Mouse (Mus musculus) gastrocnemius, adult 8-10 months (tissue): Measurements from ENCODE around the gene Metap1d. TPM values are rescaled to one million over a fixed set of nuclear protein-coding genes. Genes with fewer than 3 reads are reported as not detected.

Experiments
- DNase-seq, 2 experiments: peaks; one replicate each; pipeline ENCODE4 v3.0.0; 2022; ENCODE audit warnings: low spot score in 2 of 2
- total RNA-seq, 4 experiments: library from RNA; stranded (reverse); gene quantifications; 2 replicates each; pipeline ENCODE4 v1.2.4; 2022

Gene Metap1d
- total RNA-seq, 4 experiments from 2014 or later, result 26.5 to 30.6 (median 28.9) TPM

DNA sequence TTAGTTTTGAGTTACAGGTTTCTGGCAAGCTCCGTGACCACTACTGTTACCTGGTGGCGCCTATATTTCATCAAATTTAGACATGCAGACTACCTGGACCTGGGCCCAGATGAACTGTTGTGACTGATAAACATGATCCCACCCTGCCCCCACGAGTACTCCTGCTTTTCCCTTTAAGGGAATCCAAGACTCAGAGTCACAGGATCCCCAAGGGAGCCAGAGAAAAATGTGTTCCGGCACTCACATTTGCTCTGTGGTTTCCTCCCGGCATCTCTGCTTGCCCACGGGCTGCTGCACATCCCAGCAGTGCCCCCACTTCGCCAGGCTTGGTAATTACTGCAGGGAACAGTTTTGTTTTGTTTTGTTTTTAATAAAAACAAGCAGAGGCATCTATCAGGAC is 21.3 kb downstream of the Metap1d start:
- peak in 1 of 2 experiments; percentile 23 for DNase-seq

GRCm38 (mm10) chr2:71475311-71475710 is 22.2 kb downstream of the Metap1d start:
- no peak for DNase-seq

DNA sequence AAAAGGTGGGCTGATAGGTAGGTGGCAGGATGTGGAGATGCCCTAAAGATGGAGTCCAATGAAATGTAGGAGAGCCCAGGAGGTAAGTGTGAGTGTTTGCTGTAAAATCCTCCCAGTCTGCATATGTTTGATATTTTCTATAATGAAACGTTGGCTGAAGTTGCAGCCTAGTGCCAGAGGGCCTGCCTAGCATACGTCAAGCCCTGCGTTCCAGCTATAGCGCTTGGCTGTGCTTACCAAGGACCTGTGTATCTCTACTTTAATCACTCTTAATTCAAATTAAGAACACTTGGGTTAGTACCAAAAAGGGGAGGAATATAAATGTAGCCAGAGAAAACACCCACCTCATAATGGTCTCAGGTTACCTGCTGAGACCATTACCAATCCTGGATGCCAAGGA is 22.7 kb downstream of the Metap1d start:
- DNase-seq, result no peak

- DNase-seq, result no peak
Observed at GRCm38 (mm10) chr2:71477787-71478186, 24.7 kb downstream of the Metap1d start.

GRCm38 (mm10) chr2:71479917-71480316 is 26.8 kb downstream of the Metap1d start:
- no peak for DNase-seq

DNA sequence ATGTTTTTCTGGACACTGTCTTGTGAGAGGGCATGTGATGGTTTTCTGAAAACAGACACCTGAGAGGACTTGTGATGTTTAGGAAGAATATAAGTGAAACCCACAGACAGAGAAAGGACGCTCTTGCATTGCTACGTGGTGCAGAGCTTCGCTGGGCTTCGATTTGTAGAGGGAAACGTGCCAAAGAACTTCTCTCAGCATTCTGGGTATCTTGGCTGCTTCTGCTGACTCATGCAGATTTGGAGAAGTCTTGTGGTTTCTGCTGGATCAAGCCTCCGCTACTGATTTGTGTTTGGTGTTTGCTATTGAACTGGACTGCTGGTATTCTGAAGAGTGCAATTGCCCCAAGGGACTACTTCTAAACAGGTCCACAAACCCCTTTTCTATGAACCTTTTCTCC is 28.7 kb downstream of the Metap1d start:
- DNase-seq, result no peak

GRCm38 (mm10) chr2:71483046-71483716 is 30.1 kb downstream of the Metap1d start:
- no peak for DNase-seq

DNA sequence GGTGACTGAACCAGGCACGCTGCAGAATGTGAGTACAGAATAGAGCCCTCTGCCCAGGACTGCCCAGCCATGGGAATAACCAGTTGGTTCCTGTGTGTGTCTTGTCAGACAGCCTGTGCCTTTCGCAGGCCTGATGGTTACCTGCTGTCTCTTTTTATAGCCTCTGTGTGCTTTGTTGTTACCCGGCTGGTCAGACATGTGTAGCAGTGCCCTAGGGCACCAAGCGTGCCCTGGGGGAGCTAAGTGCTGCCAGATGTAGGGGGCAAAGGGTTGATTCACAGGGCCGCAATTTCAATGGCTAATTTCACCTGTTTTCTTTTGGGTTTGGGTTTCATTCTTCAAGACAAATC is 30.6 kb downstream of the Metap1d start:
- DNase-seq, result no peak

GRCm38 (mm10) chr2:71491295-71491694 is 38.2 kb downstream of the Metap1d start:
- DNase-seq, result no peak

- DNase-seq, result no peak
Observed at GRCm38 (mm10) chr2:71493161-71493683, 40.1 kb downstream of the Metap1d start.

- no peak for DNase-seq
Observed at GRCm38 (mm10) chr2:71494503-71494902, 41.4 kb downstream of the Metap1d start.

DNA sequence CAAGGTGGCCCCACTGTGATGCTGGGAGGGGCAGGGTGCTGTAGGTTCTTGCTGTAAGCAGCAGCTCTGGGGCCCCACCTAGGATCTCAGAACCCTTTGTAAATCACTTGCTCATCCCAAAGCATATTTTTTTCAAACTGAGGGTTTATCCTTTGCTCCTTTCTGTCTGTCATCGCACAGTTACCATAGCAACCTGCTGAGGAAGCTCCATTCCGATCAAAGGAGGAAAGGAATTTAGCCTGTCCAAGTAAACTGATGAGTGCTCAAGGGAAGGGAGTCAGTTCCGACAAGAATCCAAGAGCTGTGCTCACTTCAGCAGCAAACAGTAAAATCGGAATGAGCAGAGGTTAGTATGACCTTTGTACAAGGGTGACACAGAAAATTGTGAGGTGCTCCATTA is 41.9 kb downstream of the Metap1d start:
- no peak for DNase-seq

- DNase-seq, result no peak
Observed at GRCm38 (mm10) chr2:71497175-71497574, 44.1 kb downstream of the Metap1d start.

DNA sequence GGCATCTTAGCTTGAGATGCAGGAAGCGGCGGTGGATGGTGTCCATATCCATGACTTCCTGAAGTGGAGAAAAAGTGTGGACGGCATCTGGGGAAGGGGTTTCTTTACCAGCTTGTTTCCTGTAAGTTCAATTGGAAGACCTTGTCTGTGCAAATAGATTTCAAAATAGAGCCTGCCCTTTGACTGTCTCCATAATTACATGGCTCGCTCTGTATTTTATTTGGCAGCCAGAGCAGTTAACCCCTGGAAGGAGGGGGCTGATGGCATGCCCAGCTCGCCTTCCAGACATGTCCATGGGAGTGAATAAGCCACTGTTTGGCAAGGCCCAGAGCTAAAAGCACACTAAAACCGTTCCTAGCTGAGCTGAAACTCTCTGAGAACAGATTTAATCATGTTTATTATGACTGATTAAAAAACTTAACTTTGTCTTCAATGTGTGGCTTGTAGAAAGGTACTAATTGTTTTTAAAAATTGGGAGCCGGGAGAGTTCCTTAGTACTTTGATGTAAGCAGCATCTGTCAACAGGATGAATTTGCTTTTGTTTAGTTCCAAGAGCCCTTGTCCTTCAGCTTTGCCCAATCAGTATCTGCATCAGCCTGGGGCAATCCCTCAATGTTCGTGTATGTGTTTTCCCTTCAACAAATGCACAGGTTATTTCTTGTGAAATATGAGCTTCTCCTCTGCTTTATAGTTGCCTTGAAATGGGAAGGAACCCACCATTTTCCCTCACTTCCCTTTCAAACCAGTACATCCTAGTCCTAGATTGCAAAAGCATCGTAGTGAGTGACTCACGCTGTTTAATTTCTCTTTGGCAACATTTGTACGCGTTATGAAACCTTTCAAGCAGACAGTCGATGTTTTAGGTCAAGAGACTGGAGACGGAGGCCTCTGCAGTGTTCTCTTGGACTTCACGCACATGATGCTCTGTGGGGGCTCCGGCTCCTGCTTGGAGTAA is 46.5 kb downstream of the Metap1d start:
- DNase-seq, result no peak

GRCm38 (mm10) chr2:71504852-71505251 is 51.8 kb downstream of the Metap1d start:
- DNase-seq, result no peak

DNA sequence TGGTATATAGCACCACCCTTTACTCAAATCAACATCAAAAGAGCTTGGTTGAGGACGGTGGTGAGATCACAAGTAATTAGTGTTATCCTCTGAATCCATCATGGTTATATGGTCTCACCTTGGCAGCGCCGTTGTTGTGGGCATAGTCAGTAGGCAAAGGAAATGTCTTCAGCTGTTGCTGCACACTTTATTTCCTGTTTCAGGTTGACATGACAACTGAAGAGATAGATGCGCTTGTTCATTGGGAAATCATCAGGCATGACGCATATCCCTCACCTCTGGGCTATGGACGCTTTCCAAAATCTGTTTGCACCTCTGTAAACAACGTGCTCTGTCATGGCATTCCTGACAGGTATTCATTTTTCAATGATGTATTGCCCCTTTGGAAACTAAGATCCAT is 58.1 kb downstream of the Metap1d start:
- no peak for DNase-seq

DNA sequence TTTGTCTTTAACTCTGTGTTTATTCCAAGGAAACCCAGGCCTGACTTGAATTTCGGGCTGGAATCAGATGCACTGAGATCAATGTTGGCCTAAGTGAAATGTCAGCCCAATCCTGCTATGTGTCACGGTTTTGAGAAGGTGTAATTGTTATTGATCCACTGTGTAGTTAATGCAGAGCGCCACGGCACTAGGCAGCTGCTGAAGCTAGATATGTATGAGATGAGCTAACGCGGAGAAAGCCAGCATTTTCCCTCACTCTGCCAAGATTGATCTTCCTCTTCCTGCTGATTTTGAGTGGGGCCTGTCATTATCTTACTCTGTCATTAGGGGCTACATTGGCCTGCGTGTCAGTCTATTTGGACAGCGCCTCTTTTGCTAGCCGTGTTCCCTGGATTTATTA is 59.2 kb downstream of the Metap1d start:
- DNase-seq, result no peak

DNA sequence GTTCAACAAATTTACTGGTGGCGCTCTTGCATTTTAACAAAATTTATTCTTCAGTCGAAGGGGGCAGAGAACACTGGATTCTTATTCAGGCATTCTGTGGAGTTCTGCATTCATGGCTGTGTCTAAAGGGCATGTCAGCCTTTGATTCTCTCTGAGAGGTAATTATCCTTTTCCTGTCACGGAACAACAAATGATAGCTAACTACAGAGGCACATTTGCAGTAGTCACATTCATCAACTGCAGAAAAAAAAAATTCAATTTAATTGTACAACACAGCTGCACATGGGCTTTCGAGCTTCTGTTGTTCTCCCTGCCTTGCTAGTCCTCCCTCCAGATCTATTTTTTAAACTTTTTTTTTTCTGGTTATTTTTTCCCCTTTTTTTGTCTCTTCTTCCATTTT is 63.9 kb downstream of the Metap1d start:
- DNase-seq, result no peak

- no peak for DNase-seq
Observed at GRCm38 (mm10) chr2:71517466-71518099, 64.5 kb downstream of the Metap1d start.

DNA sequence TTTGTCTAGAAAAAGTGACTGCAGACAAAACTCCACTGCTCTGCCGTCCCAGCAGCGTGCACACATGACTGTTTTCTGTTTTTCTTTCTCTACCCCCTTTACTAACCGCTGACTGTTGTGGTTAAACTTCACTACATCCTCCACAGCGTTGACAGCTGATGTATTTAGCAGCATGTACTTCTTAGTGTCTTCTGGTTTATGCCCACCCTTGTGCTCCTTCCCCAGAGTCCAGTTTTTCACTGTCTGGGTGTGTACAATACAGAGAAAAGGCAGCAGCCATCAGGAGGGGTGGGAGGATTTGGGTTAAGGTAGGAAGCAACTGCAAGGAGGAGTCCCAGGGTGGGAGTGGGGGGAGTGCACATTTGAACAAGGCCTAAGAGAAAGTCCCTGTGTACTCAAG is 69.8 kb downstream of the Metap1d start:
- DNase-seq, result no peak

DNA sequence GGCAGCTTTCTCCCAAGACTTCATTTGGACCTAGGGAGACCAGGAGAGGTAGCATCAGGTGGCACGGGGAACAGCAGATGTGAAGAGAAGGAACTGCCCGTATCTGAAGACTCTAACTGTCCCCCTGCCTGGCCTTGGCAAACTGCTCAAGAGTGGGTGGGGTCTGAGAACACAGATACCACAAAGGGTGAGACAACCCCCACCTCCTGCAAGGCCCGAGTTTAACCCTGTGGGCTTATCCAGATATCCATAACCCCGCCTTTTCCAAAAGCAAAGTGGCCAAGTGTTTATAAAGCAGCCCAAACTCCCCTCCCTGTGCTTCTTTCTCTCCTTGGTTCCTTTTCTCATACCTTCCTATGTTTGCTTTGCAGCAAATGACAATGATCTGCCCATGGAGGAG is 70.4 kb downstream of the Metap1d start:
- no peak for DNase-seq

- no peak for DNase-seq
Observed at GRCm38 (mm10) chr2:71524763-71525162, 71.7 kb downstream of the Metap1d start.
